Mouse (Mus musculus) heart, embryonic 10.5 days (tissue): ENCODE data around the gene Mlf1. TPM values are rescaled to one million over a fixed set of nuclear protein-coding genes. Genes with fewer than 3 reads are reported as not detected.

Source experiments
- DNase-seq: peaks from one replicate; pipeline ENCODE4 v3.0.0-alpha.2; 2017; ENCODE audit warnings: low spot score
- H3K27ac ChIP-seq: fragments of 300-500 bp; sonication (generic); 2 replicates; pipeline ENCODE4 v1.5.1; 2016; ENCODE audit warnings: mild to moderate bottlenecking
- H3K27me3 ChIP-seq: fragments of 300-500 bp; sonication (generic); 2 replicates; pipeline ENCODE4 v1.6.1; 2016; ENCODE audit warnings: mild to moderate bottlenecking; ENCODE audit not compliant: poor library complexity, insufficient read depth, severe bottlenecking
- H3K36me3 ChIP-seq: fragments of 300-500 bp; sonication (generic); 2 replicates; pipeline ENCODE4 v1.6.1; 2016; ENCODE audit warnings: mild to moderate bottlenecking, moderate library complexity
- H3K4me1 ChIP-seq: fragments of 300-500 bp; sonication (generic); 2 replicates; pipeline ENCODE4 v1.6.1; 2016; ENCODE audit warnings: mild to moderate bottlenecking
- H3K4me3 ChIP-seq: fragments of 300-500 bp; sonication (generic); 2 replicates; pipeline ENCODE4 v1.5.1; 2016; ENCODE audit warnings: mild to moderate bottlenecking, moderate library complexity
- H3K9me3 ChIP-seq: fragments of 300-500 bp; sonication (generic); 2 replicates; pipeline ENCODE4 v1.6.1; 2016; ENCODE audit warnings: mild to moderate bottlenecking, moderate library complexity
- WGBS: fragments of 180-500 bp; shearing (Covaris S2); methylation state at CpG from one replicate; pipeline ENCODE4 v1.1.7; 2016; 5-methylcytosine and 5-hydroxymethylcytosine counted together
- polyA plus RNA-seq: library from polyadenylated mRNA; unstranded; fragments of >200 nt; fragmentation: Nextera tagmentation; extraction: Ambion mirVana; gene quantifications from 2 replicates; pipeline ENCODE4 v1.2.1, GENCODE M21; 2016

Mlf1 gene
- polyA plus RNA-seq, 1 experiment from 2014 or later: 28.8 TPM

DNA sequence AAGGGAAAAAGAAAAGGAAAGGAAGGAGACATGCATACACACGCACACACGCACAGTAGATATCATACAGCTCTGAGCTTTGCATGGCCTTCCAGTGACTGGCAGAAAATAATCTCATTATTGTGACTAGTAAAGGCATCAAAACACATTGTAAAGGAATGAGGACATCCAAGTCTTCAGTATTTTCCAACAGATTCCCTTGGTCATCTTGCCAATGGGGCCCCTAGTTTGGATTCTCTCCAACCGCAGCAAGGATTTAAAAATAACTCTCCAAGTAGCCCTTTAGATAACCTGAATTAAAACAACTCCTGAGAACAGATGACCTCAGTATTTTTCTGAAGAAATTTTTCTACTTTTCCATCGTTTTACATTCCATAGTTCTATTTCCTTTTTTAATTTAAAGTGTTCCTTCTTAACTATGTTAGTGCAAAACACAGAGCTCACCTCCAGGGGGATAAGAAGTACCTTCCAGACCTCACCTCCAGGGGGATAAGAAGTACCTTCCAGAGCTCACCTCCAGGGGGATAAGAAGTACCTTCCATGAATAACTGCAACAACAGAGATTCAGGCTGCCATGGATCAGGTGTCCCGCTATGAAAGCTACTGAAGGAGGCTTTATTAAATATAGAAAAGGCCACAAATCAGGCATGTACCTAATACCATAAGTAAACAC lies 4.4 kb upstream of the Mlf1 start:
- DNase-seq: no peak

GRCm38 (mm10) chr3:67372194-67372593 lies 1.7 kb upstream of the Mlf1 start:
- Histone ChIP-seq H3K27ac (no peak overlapping the region), H3K4me3 (no peak overlapping the region)
- 57% methylated on average over 4 of the region's 4 CpGs for WGBS

More for the DNA sequence above, 4.4 kb upstream of the Mlf1 start:
- Histone ChIP-seq H3K4me1 (peaks cover 14% of the 10 kb centered on the region; the same call in 1 of the 2 replicates), H3K4me3 (no peak overlapping the region), H3K27ac (no peak overlapping the region), H3K27me3 (peaks cover 14% of the 10 kb centered on the region), H3K9me3 (no peaks in the 10 kb centered on the region), H3K36me3 (no peaks in the 10 kb centered on the region)
- 62% methylated on average over 5 of the region's 5 CpGs for WGBS

GRCm38 (mm10) chr3:67372781-67373180 lies 1.1 kb upstream of the Mlf1 start:
- H3K9me3 ChIP-seq: no peaks in the 10 kb centered on the region
- peaks cover 16% of the 10 kb centered on the region; the same call in 1 of the 2 replicates for H3K4me1 ChIP-seq
- 54% methylated on average over 5 of the region's 5 CpGs for WGBS
- H3K27ac ChIP-seq: no peak overlapping the region
- no peak for DNase-seq
- no peaks in the 10 kb centered on the region for H3K36me3 ChIP-seq
- no peak overlapping the region for H3K4me3 ChIP-seq
- H3K27me3 ChIP-seq: peaks cover 22% of the 10 kb centered on the region

More at GRCm38 (mm10) chr3:67372194-67372593, 1.7 kb upstream of the Mlf1 start:
- Histone ChIP-seq H3K9me3 (no peaks in the 10 kb centered on the region), H3K27me3 (peaks cover 22% of the 10 kb centered on the region), H3K4me1 (peaks cover 16% of the 10 kb centered on the region; the same call in 1 of the 2 replicates), H3K36me3 (no peaks in the 10 kb centered on the region)
- no peak for DNase-seq

GRCm38 (mm10) chr3:67374360-67374778 lies 472 bp downstream of the Mlf1 start:
- H3K4me3 ChIP-seq: peak overlapping the region; percentile 68
- no peaks in the 10 kb centered on the region for H3K9me3 ChIP-seq
- peak overlapping the region; percentile 80 for H3K27ac ChIP-seq
- WGBS: 40% methylated on average over 7 of the region's 7 CpGs
- peaks cover 16% of the 10 kb centered on the region; the same call in 1 of the 2 replicates for H3K4me1 ChIP-seq
- peaks cover 22% of the 10 kb centered on the region for H3K27me3 ChIP-seq
- H3K36me3 ChIP-seq: no peaks in the 10 kb centered on the region
- no peak for DNase-seq

GRCm38 (mm10) chr3:67375063-67375462 lies 1.2 kb downstream of the Mlf1 start, which contains the start of gene Gm17402:
Gm17402 (minus strand) TSS chr3:67375163.
- peak within 1 kb of the TSS; percentile 80 for H3K27ac ChIP-seq
- DNase-seq: no peak
- H3K36me3 ChIP-seq: no peaks in the 10 kb centered on the region
- H3K9me3 ChIP-seq: no peaks in the 10 kb centered on the region
- peaks cover 16% of the 10 kb centered on the region; the same call in 1 of the 2 replicates for H3K4me1 ChIP-seq
- WGBS: 43% methylated on average over 3 of the region's 3 CpGs
- H3K4me3 ChIP-seq: peak within 1 kb of the TSS; percentile 68
- H3K27me3 ChIP-seq: peaks cover 22% of the 10 kb centered on the region

DNA sequence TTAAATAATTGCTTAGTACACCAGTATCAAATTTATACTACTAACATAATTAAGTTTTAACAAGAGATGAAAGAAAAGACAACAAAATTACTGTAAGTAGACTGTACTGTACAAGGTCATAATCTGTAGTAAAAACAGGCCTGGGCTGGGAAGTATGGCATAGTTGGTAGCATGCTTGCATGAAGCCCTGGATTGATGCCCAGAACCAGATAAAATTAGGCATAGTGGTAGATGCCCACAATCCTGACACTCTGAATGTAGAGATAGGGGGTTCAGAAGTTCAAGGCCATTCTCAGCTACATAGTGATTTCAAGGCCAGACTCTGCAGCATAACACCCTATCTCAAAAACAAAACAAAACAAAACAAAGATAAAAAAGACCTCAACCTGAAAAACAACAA lies 4.3 kb downstream of the Mlf1 start:
- Histone ChIP-seq H3K4me1 (0 out of 2 replicates have a peak, but pooled peaks cover 9% of the 10 kb centered on the region), H3K27me3 (peaks cover 13% of the 10 kb centered on the region), H3K36me3 (no peaks in the 10 kb centered on the region), H3K27ac (no peak overlapping the region), H3K9me3 (no peaks in the 10 kb centered on the region), H3K4me3 (no peak overlapping the region)
- DNase-seq: no peak

DNA sequence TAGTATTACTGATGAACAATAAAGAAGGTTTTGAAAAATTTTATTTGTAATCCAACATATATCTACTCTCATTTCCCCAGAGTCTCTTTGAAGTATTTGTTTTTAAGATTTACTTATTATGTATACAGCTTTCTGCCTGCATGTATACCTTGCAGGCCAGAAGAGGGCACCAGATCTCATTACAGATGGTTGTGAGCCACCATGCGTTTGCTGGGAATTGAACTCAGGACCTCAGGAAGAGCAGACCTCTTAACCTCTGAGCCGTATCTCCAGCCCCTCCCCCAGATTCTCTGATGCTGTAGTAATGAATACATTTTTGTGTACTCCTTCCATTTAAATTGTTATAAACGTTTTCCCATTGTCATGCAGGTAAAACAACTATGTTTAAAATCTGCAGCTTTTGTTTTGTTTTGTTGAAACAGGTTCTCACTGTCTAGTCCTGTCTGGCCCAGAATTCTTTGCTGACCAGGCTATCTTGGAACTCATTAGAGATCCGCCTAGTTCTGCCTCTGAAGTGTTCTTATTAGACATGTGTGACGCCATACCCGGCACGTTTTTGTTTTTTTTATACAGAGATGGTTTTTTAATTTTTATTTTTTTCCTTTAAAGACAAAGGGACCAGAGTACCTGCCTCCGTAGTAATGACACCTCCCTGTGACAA lies 55.6 kb downstream of the Mlf1 start:
- no peak for DNase-seq
- H3K4me3 ChIP-seq: peak overlapping the region; percentile 98
- 34% methylated on average over 8 of the region's 8 CpGs for WGBS
- peaks cover 7% of the 10 kb centered on the region for H3K9me3 ChIP-seq
- H3K36me3 ChIP-seq: peaks cover 27% of the 10 kb centered on the region
- H3K27me3 ChIP-seq: no peaks in the 10 kb centered on the region
- no peak overlapping the region for H3K27ac ChIP-seq
- peaks cover 9% of the 10 kb centered on the region for H3K4me1 ChIP-seq

DNA sequence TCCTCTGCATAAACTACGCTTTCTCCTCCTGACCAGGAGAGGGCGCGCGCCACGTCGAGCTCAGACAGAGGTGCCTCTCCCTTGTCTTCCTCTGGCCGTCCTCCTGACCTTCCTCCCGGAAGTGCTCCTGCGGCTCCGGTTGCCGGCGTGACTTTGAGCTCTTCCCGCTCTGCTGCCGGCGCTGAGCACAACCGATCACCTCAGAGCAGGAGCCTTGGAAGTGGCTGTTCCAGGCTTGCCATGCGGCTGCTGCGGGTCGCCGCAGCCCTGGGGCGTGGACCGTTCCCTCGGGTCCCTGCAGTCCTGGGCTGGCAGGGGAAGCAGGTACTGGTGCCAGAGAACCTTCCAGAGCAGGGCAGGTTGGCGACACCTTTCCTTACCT lies 56.1 kb downstream of the Mlf1 start, which contains the start of gene Gfm1:
TSS of gene Gfm1 (plus strand) at position 98 of the 382 bp plus-strand sequence.
- Histone ChIP-seq H3K9me3 (peaks cover 7% of the 10 kb centered on the region), H3K27me3 (no peaks in the 10 kb centered on the region), H3K4me1 (peaks cover 9% of the 10 kb centered on the region), H3K4me3 (peak within 1 kb of the TSS; percentile 98), H3K27ac (peak within 1 kb of the TSS; percentile 90), H3K36me3 (peaks cover 33% of the 10 kb centered on the region)
- peak; percentile 94 for DNase-seq
- under 1% methylated on average over 24 of the region's 24 CpGs for WGBS

- Histone ChIP-seq H3K27me3 (no peaks in the 10 kb centered on the region), H3K27ac (no peak overlapping the region), H3K4me1 (peaks cover 9% of the 10 kb centered on the region), H3K9me3 (no peaks in the 10 kb centered on the region), H3K4me3 (no peak overlapping the region), H3K36me3 (peaks cover 71% of the 10 kb centered on the region)
- 93% methylated on average over 6 of the region's 6 CpGs for WGBS
- DNase-seq: no peak
Measured at GRCm38 (mm10) chr3:67434011-67434410, 60.1 kb downstream of the Mlf1 start.

GRCm38 (mm10) chr3:67447143-67447542 lies 73.2 kb downstream of the Mlf1 start:
- no peak overlapping the region for H3K27ac ChIP-seq
- no peak overlapping the region for H3K4me3 ChIP-seq
- DNase-seq: no peak
- H3K36me3 ChIP-seq: peaks cover 86% of the 10 kb centered on the region
- no peaks in the 10 kb centered on the region for H3K4me1 ChIP-seq
- no peaks in the 10 kb centered on the region for H3K27me3 ChIP-seq
- 92% methylated on average over 2 of the region's 2 CpGs for WGBS
- H3K9me3 ChIP-seq: no peaks in the 10 kb centered on the region

Other genes starting within 250 kb of the Mlf1 start
- not detected in 2 replicates for gene Gm17402, start 1.1 kb downstream of the Mlf1 start, polyA plus RNA-seq
- gene Gfm1, start 56.0 kb downstream of the Mlf1 start, polyA plus RNA-seq: 86.5 and 121 TPM in 2 replicates
- 50.5 and 62.0 TPM in 2 replicates for gene Lxn, start 89.8 kb downstream of the Mlf1 start, polyA plus RNA-seq
- 1.4 and 2.4 TPM in 2 replicates for gene Rarres1, start 141.4 kb downstream of the Mlf1 start, polyA plus RNA-seq
- 47.8 TPM in 2 replicates for gene Mfsd1, start 208.6 kb downstream of the Mlf1 start, polyA plus RNA-seq